Mouse (Mus musculus) Patski (cell line): ENCODE measurements at regions not wholly inside any gene's neighbourhood (a gene's known extent, or its start where the extent isn't known, plus 50 kb on each side); places are given as distances from the start of the nearest gene placed in this dataset.

Experiments used
- ATAC-seq: fragments of 100-300 bp; one replicate; pipeline ENCODE4 v1.8.0; 2021
- CTCF ChIA-PET: fragments of 350-600 bp; sonication (Branson Sonifier 250); formaldehyde crosslinking; loops from one replicate; lab custom pipeline; 2022; ENCODE audit warnings: inconsistent platforms; lab: Charles Lee
- POLR2A ChIA-PET: fragments of 350-600 bp; sonication (Branson Sonifier 250); formaldehyde crosslinking; loops from one replicate; lab custom pipeline; 2022; ENCODE audit warnings: antibody characterized with exemption, inconsistent platforms; lab: Charles Lee
- DNase-seq: peaks from one replicate; pipeline ENCODE4 v3.0.0-alpha.2; 2011; ENCODE audit warnings: low read depth, low spot score
- H3K27me3 ChIP-seq: fragments of 371-371 bp; one replicate; pipeline ENCODE4 v1.5.1; 2021
- CTCF ChIP-seq: fragments of 100-300 bp; IDR thresholded peaks from one replicate; pipeline ENCODE4 v1.5.1; 2021
- in situ Hi-C: fragments of 300-500 bp; cut with MboI; formaldehyde crosslinking; loops from 3 replicates; pipeline ENCODE4 v1.11.1; 2018; ENCODE audit warnings: low pct_unique_long_range_greater_than_20kb, mixed read lengths

- no peak for TF ChIP-seq CTCF
- in situ Hi-C loops = no loop called here
- POLR2A ChIA-PET = interaction anchor here (0.7 kb wide), 1 partner anchor 572 kb away, joined by 3 read pairs; no protein-coding TSS in a partner anchor
Observed at GRCm38 (mm10) chr13:6131363-6131762, 270.1 kb downstream of the Klf6 start.

DNA sequence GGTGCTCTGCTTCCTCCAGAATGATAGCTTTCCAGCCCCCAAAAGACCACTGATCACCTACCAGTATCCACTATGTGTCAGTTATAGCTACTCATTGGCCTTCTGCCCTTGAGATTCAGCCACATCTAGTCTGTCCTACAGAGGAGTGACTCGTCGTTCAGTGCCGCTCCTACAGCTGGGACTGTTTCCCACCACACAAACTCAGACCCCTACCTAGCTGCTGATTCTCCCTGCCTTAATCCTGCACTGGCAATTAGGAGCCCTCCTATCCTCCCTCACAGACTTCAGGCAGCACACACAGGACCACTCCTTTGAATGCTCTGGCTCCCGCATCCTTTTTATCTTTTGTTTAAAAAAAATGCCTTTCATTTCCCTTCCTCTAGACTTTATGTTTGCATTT is 275.9 kb downstream of the Klf6 start:
- no peaks in the 10 kb centered on the region for H3K27me3 ChIP-seq
- POLR2A ChIA-PET = no interaction called here
- no peak for TF ChIP-seq CTCF
- in situ Hi-C loops = no loop called here
- ATAC-seq = no peak
- no peak for DNase-seq
- CTCF ChIA-PET = interaction anchor here (1.1 kb wide), 1 partner anchor 25 kb away, joined by 3 read pairs; no protein-coding TSS in a partner anchor

More at GRCm38 (mm10) chr13:6131363-6131762, 270.1 kb downstream of the Klf6 start:
- DNase-seq (no peak), ATAC-seq (no peak)
- CTCF ChIA-PET = no interaction called here
- no peaks in the 10 kb centered on the region for H3K27me3 ChIP-seq

DNA sequence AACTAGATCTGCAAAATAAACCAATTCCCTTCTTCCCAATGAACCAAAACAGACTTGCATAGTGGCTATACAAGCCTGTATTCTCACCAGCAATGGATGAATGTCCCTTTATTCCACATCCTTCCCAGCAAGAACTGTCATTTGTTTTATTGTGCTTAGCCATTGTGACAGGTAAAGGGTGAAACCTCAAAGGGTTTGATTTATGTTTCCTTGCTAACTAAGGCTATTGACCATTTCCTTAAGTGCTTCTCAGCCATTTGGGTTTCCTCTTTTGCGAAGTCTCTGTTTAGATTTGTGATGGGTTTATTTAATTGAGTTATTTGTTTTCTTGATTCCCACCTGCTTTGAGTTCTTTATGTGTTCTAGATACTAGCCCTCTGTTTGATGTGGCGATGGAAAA is 281.5 kb downstream of the Klf6 start:
- no peaks in the 10 kb centered on the region for H3K27me3 ChIP-seq
- CTCF ChIA-PET = no interaction called here
- no peak for TF ChIP-seq CTCF
- in situ Hi-C loops = no loop called here
- POLR2A ChIA-PET = no interaction called here
- ATAC-seq = no peak
- no peak for DNase-seq

DNA sequence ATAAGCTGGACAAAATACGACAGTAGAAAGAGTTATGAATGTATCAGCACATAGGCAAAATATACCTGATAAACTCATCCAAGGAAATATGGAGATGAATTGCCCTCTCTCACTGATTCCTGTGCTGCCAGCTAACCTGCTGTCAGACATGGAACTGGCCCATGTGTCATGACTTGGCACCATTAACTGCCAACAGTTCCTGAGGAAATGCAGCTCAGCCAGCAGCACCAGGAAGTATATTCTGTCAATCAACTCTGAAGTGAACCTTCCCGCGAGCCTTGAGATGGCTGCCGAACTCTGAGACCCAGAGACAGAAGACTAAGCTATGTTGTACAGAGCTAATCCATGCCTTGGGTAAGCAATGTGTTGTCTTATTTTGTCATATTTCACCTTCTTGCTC is 292.4 kb downstream of the Klf6 start:
- CTCF ChIA-PET = interaction anchor here (1.7 kb wide), 1 partner anchor 13 kb away, joined by 9 read pairs; no protein-coding TSS in a partner anchor
- no peak for DNase-seq
- in situ Hi-C loops = no loop called here
- H3K27me3 ChIP-seq = no peaks in the 10 kb centered on the region
- ATAC-seq = no peak
- POLR2A ChIA-PET = no interaction called here
- no peak for TF ChIP-seq CTCF

- TF ChIP-seq CTCF = no peak
- DNase-seq (no peak), ATAC-seq (no peak)
- ChIA-PET POLR2A (no interaction called here), CTCF (no interaction called here)
- in situ Hi-C loops = no loop called here
- no peaks in the 10 kb centered on the region for H3K27me3 ChIP-seq
Observed at GRCm38 (mm10) chr13:6156191-6156590, 294.9 kb downstream of the Klf6 start.

DNA sequence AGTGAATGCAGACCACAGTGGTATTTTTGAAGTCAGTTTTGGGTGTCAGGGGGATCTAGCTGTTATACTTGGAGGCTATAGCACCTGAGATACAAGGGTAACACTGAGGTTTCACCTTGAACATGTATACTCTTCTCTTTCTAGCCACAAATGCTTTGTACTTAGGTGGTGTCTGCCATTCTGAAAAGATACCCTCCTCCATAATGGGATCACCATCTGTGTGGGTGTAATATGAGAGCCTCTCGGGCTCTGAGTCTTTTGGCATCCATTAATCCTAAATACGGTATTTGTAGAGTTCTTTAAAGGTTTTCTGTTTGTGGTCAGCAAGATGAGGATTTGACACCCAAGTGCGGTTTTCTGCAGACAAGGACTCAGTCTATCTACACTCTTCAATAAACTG is 295.7 kb downstream of the Klf6 start:
- no peak for DNase-seq
- CTCF ChIA-PET = no interaction called here
- ATAC-seq = no peak
- TF ChIP-seq CTCF = no peak
- POLR2A ChIA-PET = interaction anchor here (0.6 kb wide), 1 partner anchor 468 kb away, joined by 3 read pairs; no protein-coding TSS in a partner anchor
- H3K27me3 ChIP-seq = no peaks in the 10 kb centered on the region
- in situ Hi-C loops = no loop called here

GRCm38 (mm10) chr13:6157946-6158345 is 296.7 kb downstream of the Klf6 start:
- ChIA-PET POLR2A (no interaction called here), CTCF (no interaction called here)
- in situ Hi-C loops = no loop called here
- H3K27me3 ChIP-seq = no peaks in the 10 kb centered on the region
- no peak for TF ChIP-seq CTCF
- no peak for DNase-seq
- no peak for ATAC-seq

GRCm38 (mm10) chr13:6159412-6159811 is 298.1 kb downstream of the Klf6 start:
- no peak for TF ChIP-seq CTCF
- ATAC-seq (no peak), DNase-seq (no peak)
- ChIA-PET POLR2A (no interaction called here), CTCF (no interaction called here)
- in situ Hi-C loops = no loop called here
- H3K27me3 ChIP-seq = no peaks in the 10 kb centered on the region

GRCm38 (mm10) chr13:6165916-6166315 is 304.6 kb downstream of the Klf6 start:
- in situ Hi-C loops = no loop called here
- no peak for DNase-seq

DNA sequence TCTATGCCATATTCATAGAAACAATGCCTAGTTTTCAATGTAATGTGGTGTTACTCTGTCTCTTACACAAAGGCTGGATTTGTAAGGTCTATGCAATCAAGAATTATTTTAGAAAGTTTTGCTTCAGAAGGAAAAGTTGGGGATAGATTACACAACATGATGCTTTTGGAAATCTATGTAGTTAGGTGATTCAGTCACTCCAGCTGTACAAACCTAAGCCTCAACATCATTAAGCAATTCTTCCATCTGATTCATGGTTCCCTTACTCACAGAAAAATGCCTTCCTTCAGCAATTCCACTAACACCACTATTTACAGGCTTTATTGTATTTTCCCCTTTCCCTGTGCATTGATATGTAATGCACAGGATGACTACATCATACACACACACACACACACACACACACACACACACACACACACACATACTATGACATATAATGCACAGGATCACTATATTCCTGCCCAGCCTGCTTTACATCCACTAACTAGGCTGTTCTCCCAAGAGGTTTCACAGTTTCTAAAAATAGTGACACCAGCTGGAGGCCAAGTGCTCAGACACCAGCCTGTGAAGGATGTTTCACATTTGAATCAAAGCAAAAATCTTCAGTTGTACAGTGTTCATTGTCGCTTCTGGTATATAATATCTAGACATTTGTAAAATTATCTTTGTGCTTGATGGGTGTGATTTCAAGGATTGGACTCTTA is 305.9 kb downstream of the Klf6 start:
- H3K27me3 ChIP-seq = no peaks in the 10 kb centered on the region
- no peak for TF ChIP-seq CTCF
- in situ Hi-C loops = no loop called here
- DNase-seq (no peak), ATAC-seq (peak; percentile 54)
- ChIA-PET CTCF (interaction anchor here (2.0 to 2.1 kb wide), 2 partner anchors 13 to 15 kb away, joined by 7 to 9 read pairs; no protein-coding TSS in a partner anchor), POLR2A (no interaction called here)

More at GRCm38 (mm10) chr13:6165916-6166315, 304.6 kb downstream of the Klf6 start:
- ATAC-seq = no peak
- no peak for TF ChIP-seq CTCF
- no peaks in the 10 kb centered on the region for H3K27me3 ChIP-seq
- POLR2A ChIA-PET = no interaction called here
- CTCF ChIA-PET = interaction anchor here (2.0 to 2.1 kb wide), 2 partner anchors 12 to 14 kb away, joined by 7 to 9 read pairs; no protein-coding TSS in a partner anchor

GRCm38 (mm10) chr13:6173095-6173494 is 311.8 kb downstream of the Klf6 start:
- in situ Hi-C loops = no loop called here
- POLR2A ChIA-PET = no interaction called here
- CTCF ChIA-PET = no interaction called here
- DNase-seq (no peak), ATAC-seq (no peak)
- no peak for TF ChIP-seq CTCF
- H3K27me3 ChIP-seq = no peaks in the 10 kb centered on the region
